Mouse (Mus musculus): ENCODE results near the gene Abhd17a. TPM values are rescaled to one million over a fixed set of nuclear protein-coding genes. Genes with fewer than 3 reads are reported as not detected.
"Not testable (repeated sequence)": the region's sequence is repeated elsewhere in the genome, so short reads cannot be mapped to it uniquely, and the experiment has no call there.

Abhd17a gene
- polyA plus RNA-seq, 1 experiment = 220 TPM

DNA sequence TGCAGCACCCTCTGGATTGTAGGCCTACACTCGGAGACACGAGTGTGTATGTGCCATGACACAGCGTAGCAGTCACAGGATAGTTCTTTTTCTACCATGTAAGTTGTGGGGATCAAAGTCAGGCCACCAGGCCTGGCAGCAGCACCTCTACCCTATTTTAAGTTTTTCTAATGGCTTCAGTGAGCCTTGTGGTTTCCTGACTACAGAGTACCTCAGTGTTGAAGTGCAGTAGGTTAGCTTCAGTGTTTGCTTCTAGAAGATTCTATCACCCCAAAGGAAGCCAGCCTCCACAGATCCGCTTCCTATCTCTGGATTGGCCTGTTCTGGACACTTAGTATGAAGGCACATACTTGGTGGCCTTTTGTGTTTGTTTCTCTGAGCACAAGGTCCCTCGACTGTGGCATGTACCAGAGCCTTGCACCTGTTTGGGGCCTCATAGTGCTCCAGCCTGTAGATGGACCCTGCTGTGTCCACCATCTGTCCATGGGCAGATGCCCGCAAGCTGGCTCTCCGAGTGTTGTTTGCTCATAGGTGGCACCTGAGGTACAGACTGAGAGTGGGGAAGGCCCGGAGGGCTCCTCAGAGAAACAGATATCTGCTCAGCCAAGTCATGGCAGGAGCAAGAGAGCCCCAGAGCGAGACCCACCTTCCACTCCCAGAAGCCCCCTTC, 20.1 kb upstream of the Abhd17a start:
- no peak for TF ChIP-seq CTCF (IDR thresholded peaks at IDR 0.05; ENCODE audit: extremely low read depth, insufficient read depth, insufficient read length, insufficient replicate concordance)
- no peak for TF ChIP-seq POLR2A (IDR thresholded peaks at IDR 0.05; ENCODE audit: low read depth, low read length)
- no peak for DNase-seq (ENCODE audit: low read depth in 1 of 2, low spot score in 2 of 2)
- 54% methylated on average over 9 of the region's 9 CpGs for WGBS
- no peaks in the 10 kb centered on the region for H3K27me3 ChIP-seq (ENCODE audit: control insufficient read depth, insufficient read depth, low read length)
- peaks cover 53% of the 10 kb centered on the region for H3K4me1 ChIP-seq (ENCODE audit: control insufficient read depth, insufficient read depth, insufficient read length)
- peaks cover 23% of the 10 kb centered on the region for H3K36me3 ChIP-seq (ENCODE audit: control insufficient read depth, insufficient read depth, low read length)
- no peak overlapping the region for H3K4me3 ChIP-seq (ENCODE audit: extremely low read depth, insufficient read depth, insufficient read length)
- peak overlapping the region; percentile 83 for H3K27ac ChIP-seq (ENCODE audit: insufficient read depth, low read length)

DNA sequence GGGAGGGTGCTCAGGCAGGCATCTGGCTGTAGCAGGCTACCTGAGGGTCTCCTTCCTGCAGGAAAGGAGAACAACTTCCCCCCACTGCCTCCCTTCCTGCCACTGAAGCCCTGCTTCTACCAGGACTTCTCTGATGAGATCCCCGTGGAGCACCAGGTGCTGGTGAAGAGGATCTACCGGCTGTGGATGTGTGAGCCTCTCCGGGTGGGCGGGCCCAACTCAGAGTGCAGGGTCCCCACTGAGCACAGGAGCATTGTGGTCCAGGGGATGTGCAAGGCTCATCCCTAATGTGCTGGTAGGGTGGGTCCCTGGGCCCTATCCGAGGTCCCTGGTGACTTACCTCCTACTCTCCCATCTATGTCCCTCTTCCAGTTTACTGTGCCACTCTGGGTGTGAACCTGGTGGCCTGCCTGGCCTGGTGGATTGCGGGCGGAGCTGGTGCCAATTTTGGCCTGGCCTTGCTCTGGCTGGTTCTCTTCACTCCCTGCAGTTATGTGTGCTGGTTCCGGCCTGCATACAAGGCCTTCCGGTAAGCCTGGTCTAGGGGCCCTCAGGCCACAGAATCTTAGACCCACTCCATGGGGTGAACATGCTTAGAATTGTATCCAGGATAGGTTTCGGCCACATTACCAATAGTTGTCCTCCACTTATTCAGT, 19.3 kb upstream of the Abhd17a start:
- Histone ChIP-seq H3K27ac (ENCODE audit: insufficient read depth, low read length) (peak overlapping the region; percentile 83), H3K36me3 (ENCODE audit: control insufficient read depth, insufficient read depth, low read length) (peaks cover 17% of the 10 kb centered on the region), H3K27me3 (ENCODE audit: control insufficient read depth, insufficient read depth, low read length) (no peaks in the 10 kb centered on the region), H3K4me1 (ENCODE audit: control insufficient read depth, insufficient read depth, insufficient read length) (peaks cover 60% of the 10 kb centered on the region), H3K4me3 (ENCODE audit: extremely low read depth, insufficient read depth, insufficient read length) (no peak overlapping the region)
- no peak for DNase-seq (ENCODE audit: low read depth in 1 of 2, low spot score in 2 of 2)
- TF ChIP-seq CTCF (IDR thresholded peaks at IDR 0.05; ENCODE audit: extremely low read depth, insufficient read depth, insufficient read length, insufficient replicate concordance) = no peak
- no peak for TF ChIP-seq POLR2A (IDR thresholded peaks at IDR 0.05; ENCODE audit: low read depth, low read length)
- WGBS = 91% methylated on average over 10 of the region's 10 CpGs

DNA sequence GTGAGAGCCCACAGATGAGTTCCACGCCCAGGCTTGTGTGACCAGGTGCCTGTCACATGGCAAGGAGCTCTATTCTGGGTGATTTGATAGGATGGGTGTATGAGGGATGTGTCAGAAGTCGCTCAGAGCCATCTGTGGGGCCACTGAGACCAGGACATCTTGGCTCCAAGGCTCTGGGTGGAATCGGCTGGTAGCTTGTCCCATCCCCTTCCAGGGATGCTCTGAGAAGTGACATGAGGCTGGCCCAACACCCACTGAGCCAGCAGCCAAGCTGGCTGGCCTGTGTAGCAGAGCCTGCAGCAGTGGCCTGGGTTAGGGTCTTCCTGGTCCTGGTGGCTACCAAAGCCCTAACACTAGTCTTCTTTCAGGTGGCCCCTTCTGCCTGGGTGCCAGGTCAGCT, 18.3 kb upstream of the Abhd17a start:
- 90% methylated on average over 3 of the region's 3 CpGs for WGBS

DNA sequence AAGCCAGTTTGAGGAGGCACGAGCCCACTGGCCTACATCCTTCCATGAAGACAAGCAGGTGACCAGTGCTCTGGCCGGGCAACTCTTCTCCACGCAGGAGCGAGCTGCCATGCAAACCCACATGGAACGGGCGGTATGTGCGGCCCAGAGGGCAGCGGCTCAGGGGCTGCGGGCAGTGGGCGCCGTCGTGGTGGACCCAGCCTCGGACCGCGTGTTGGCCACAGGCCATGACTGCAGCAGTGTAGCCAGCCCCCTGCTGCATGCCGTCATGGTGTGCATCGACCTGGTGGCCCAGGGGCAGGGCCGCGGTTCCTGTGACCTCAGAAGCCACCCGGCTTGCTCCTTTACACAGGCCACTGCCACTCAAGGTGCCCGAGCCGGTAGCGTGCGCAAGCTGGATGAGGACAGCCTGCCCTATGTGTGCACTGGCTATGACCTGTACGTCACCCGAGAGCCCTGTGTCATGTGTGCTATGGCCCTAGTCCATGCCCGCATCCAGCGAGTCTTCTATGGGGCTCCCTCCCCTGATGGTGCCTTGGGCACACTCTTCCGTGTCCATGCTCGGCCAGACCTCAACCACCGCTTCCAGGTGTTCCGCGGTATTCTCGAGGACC, 16.7 kb upstream of the Abhd17a start:
- Histone ChIP-seq H3K27ac (ENCODE audit: insufficient read depth, low read length) (peak overlapping the region; percentile 39; the same call in 1 of the 2 replicates), H3K4me1 (ENCODE audit: control insufficient read depth, insufficient read depth, insufficient read length) (peaks cover 60% of the 10 kb centered on the region), H3K4me3 (ENCODE audit: extremely low read depth, insufficient read depth, insufficient read length) (no peak overlapping the region), H3K36me3 (ENCODE audit: control insufficient read depth, insufficient read depth, low read length) (peaks cover 17% of the 10 kb centered on the region), H3K27me3 (ENCODE audit: control insufficient read depth, insufficient read depth, low read length) (no peaks in the 10 kb centered on the region)
- DNase-seq (ENCODE audit: low read depth in 1 of 2, low spot score in 2 of 2) = no peak
- TF ChIP-seq CTCF (IDR thresholded peaks at IDR 0.05; ENCODE audit: extremely low read depth, insufficient read depth, insufficient read length, insufficient replicate concordance) = no peak
- no peak for TF ChIP-seq POLR2A (IDR thresholded peaks at IDR 0.05; ENCODE audit: low read depth, low read length)
- 93% methylated on average over 34 of the region's 34 CpGs for WGBS

More for the DNA sequence above, 18.3 kb upstream of the Abhd17a start:
- Histone ChIP-seq H3K4me1 (ENCODE audit: control insufficient read depth, insufficient read depth, insufficient read length) (peaks cover 63% of the 10 kb centered on the region), H3K27me3 (ENCODE audit: control insufficient read depth, insufficient read depth, low read length) (no peaks in the 10 kb centered on the region), H3K36me3 (ENCODE audit: control insufficient read depth, insufficient read depth, low read length) (peaks cover 17% of the 10 kb centered on the region), H3K4me3 (ENCODE audit: extremely low read depth, insufficient read depth, insufficient read length) (no peak overlapping the region), H3K27ac (ENCODE audit: insufficient read depth, low read length) (peak overlapping the region; percentile 21)
- DNase-seq (ENCODE audit: low read depth in 1 of 2, low spot score in 2 of 2) = no peak
- TF ChIP-seq CTCF (IDR thresholded peaks at IDR 0.05; ENCODE audit: extremely low read depth, insufficient read depth, insufficient read length, insufficient replicate concordance) = no peak
- no peak for TF ChIP-seq POLR2A (IDR thresholded peaks at IDR 0.05; ENCODE audit: low read depth, low read length)

DNA sequence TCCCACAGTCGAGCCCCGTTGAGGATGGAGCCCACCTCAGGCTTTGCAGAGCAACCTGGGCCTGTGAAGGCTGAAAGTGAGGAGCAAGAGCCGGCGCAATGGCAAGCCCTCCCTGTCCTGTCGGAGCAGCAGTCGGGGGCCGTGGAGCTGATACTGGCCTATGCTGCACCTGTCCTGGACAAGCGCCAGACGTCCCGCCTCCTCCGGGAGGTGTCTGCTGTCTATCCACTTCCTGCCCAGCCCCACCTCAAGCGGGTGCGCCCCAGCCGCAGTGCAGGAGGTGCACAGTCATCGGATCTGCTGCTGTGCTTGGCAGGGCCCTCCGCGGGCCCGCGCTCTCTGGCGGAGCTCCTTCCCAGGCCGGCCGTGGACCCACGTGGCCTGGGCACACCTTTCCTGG, 16.2 kb upstream of the Abhd17a start:
- peak in 1 of 2 experiments; percentile 33 for DNase-seq (ENCODE audit: low read depth in 1 of 2, low spot score in 2 of 2)
- Histone ChIP-seq H3K4me3 (ENCODE audit: extremely low read depth, insufficient read depth, insufficient read length) (no peak overlapping the region), H3K27me3 (ENCODE audit: control insufficient read depth, insufficient read depth, low read length) (no peaks in the 10 kb centered on the region), H3K27ac (ENCODE audit: insufficient read depth, low read length) (peak overlapping the region; percentile 39; the same call in 1 of the 2 replicates), H3K36me3 (ENCODE audit: control insufficient read depth, insufficient read depth, low read length) (peaks cover 17% of the 10 kb centered on the region), H3K4me1 (ENCODE audit: control insufficient read depth, insufficient read depth, insufficient read length) (peaks cover 58% of the 10 kb centered on the region)
- WGBS = 62% methylated on average over 23 of the region's 23 CpGs
- TF ChIP-seq POLR2A (IDR thresholded peaks at IDR 0.05; ENCODE audit: low read depth, low read length) (no peak), CTCF (IDR thresholded peaks at IDR 0.05; ENCODE audit: extremely low read depth, insufficient read depth, insufficient read length, insufficient replicate concordance) (no peak)

DNA sequence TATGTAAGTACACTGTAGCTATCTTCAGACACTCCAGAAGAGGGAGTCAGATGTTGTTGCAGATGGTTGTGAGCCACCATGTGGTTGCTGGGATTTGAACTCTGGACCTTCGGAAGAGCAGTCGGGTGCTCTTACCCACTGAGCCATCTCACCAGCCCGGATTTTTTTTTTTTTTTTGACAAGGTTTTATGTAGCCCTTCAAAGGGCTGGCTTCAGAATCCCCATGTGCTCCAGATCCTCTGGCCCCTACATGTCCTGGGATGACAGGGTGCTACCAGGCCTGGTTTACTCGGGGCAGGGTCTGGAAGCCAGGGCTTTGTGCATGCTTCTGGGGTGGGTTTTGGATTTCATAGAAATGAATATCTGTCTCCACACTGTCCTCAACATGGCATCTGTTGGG, 15.6 kb upstream of the Abhd17a start, which contains the start of gene Gm49322:
Gm49322 (plus strand) TSS at position 301 of the 400 bp plus-strand sequence.
- not testable (repeated sequence) for H3K27me3 ChIP-seq (ENCODE audit: control insufficient read depth, insufficient read depth, low read length); DNase-seq (ENCODE audit: low read depth in 1 of 2, low spot score in 2 of 2); H3K4me3 ChIP-seq (ENCODE audit: extremely low read depth, insufficient read depth, insufficient read length)
- Histone ChIP-seq H3K27ac (ENCODE audit: insufficient read depth, low read length) (peak within 1 kb of the TSS; percentile 90), H3K36me3 (ENCODE audit: control insufficient read depth, insufficient read depth, low read length) (peaks cover 17% of the 10 kb centered on the region), H3K4me1 (ENCODE audit: control insufficient read depth, insufficient read depth, insufficient read length) (peaks cover 52% of the 10 kb centered on the region)
- WGBS = 90% methylated on average over 4 of the region's 4 CpGs
